Mouse (Mus musculus): ENCODE measurements around the gene Defb21.

Defb21 gene

GRCm38 (mm10) chr2:152608719-152609118, 36.2 kb downstream of the Defb21 start:
- DNase-seq, result no peak

- DNase-seq, result no peak
These were observed 39.6 kb downstream of the Defb21 start for GRCm38 (mm10) chr2:152612193-152612592.

- DNase-seq, result no peak
These were observed 43.0 kb downstream of the Defb21 start for GRCm38 (mm10) chr2:152615563-152615962.

GRCm38 (mm10) chr2:152616470-152616869, 43.9 kb downstream of the Defb21 start:
- DNase-seq, result no peak

- DNase-seq, result no peak
These were observed 44.8 kb downstream of the Defb21 start for GRCm38 (mm10) chr2:152617374-152617773.

- DNase-seq, result no peak
These were observed 48.0 kb downstream of the Defb21 start for GRCm38 (mm10) chr2:152620367-152621134.

- no peak for DNase-seq
These were observed 49.6 kb downstream of the Defb21 start for GRCm38 (mm10) chr2:152622151-152622550.

- no peak for DNase-seq
These were observed 50.4 kb downstream of the Defb21 start, which contains the start of gene Defb25 for GRCm38 (mm10) chr2:152622953-152623352. Gene Defb25, minus strand, starts transcription at chr2:152623053.

All from cerebellum, adult 11 months (tissue).